Mouse (Mus musculus) thymus, adult 2 months (tissue): ENCODE measurements around the gene Cdh5. TPM values are rescaled to one million over a fixed set of nuclear protein-coding genes. Genes with fewer than 3 reads are reported as not detected.

ENCODE experiments used
- DNase-seq: peaks from one replicate; pipeline ENCODE4 v3.0.0; 2021
- H3K27ac ChIP-seq: fragments of 200-500 bp; 2 replicates; pipeline ENCODE4 v1.5.1; 2012; ENCODE audit warnings: low read length, control low read depth; ENCODE audit not compliant: control insufficient read depth, insufficient read depth
- H3K27me3 ChIP-seq: fragments of 200-500 bp; 2 replicates; pipeline ENCODE4 v1.6.1; 2012; ENCODE audit warnings: mild to moderate bottlenecking, low read length, moderate library complexity, mixed read lengths; ENCODE audit not compliant: control insufficient read depth, insufficient read depth
- H3K36me3 ChIP-seq: fragments of 200-500 bp; 2 replicates; pipeline ENCODE4 v1.6.1; 2012; ENCODE audit warnings: mild to moderate bottlenecking, low read length, moderate library complexity; ENCODE audit not compliant: control insufficient read depth, insufficient read depth
- H3K4me1 ChIP-seq: fragments of 200-500 bp; replicated peaks from 2 replicates; pipeline ENCODE4 v1.6.1; 2012; ENCODE audit warnings: low read length; ENCODE audit not compliant: control insufficient read depth, insufficient read depth
- H3K4me3 ChIP-seq: fragments of 200-500 bp; 2 replicates; pipeline ENCODE4 v1.5.1; 2012; ENCODE audit warnings: mild to moderate bottlenecking, low read length, control low read depth, moderate library complexity; ENCODE audit not compliant: control insufficient read depth, insufficient read depth
- CTCF ChIP-seq: fragments of 200-500 bp; IDR thresholded peaks from 2 replicates; pipeline ENCODE4 v1.5.1; 2012; ENCODE audit warnings: mild to moderate bottlenecking, control low read depth, low read length, moderate library complexity, borderline replicate concordance; ENCODE audit not compliant: control insufficient read depth, poor library complexity, insufficient read depth; ENCODE audit errors: extremely low read depth
- POLR2A ChIP-seq: fragments of 200-500 bp; IDR thresholded peaks from 2 replicates; pipeline ENCODE4 v1.6.1; 2012; ENCODE audit warnings: mild to moderate bottlenecking, low read length, control low read depth, moderate library complexity; ENCODE audit not compliant: control insufficient read depth, poor library complexity, insufficient read depth; ENCODE audit errors: extremely low read depth
- WGBS: fragments of 180-500 bp; shearing (Covaris S2); methylation state at CpG from one replicate; pipeline ENCODE4 v1.1.7; 2018; 5-methylcytosine and 5-hydroxymethylcytosine counted together
- polyA plus RNA-seq: library from polyadenylated mRNA; depleted of rRNA; stranded (reverse); fragments of >200 nt; gene quantifications from 2 replicates; pipeline ENCODE4 v1.2.3, GENCODE M21; 2012

The Cdh5 gene
- polyA plus RNA-seq, 1 experiment = 17.4 TPM

- no peak for TF ChIP-seq CTCF
- TF ChIP-seq POLR2A = no peak
- Histone ChIP-seq H3K4me1 (no peaks in the 10 kb centered on the region), H3K4me3 (no peak overlapping the region), H3K36me3 (no peaks in the 10 kb centered on the region), H3K27ac (no peak overlapping the region), H3K27me3 (no peaks in the 10 kb centered on the region)
- 29% methylated on average over 3 of the region's 3 CpGs for WGBS
- DNase-seq = no peak
Measured at GRCm38 (mm10) chr8:104136277-104136676, 34.9 kb downstream of the Cdh5 start.

GRCm38 (mm10) chr8:104137636-104138035, 36.2 kb downstream of the Cdh5 start:
- TF ChIP-seq POLR2A (no peak), CTCF (no peak)
- H3K27me3 ChIP-seq = no peaks in the 10 kb centered on the region
- 90% methylated on average over 5 of the region's 5 CpGs for WGBS
- no peak overlapping the region for H3K4me3 ChIP-seq
- no peak for DNase-seq
- H3K36me3 ChIP-seq = no peaks in the 10 kb centered on the region
- H3K27ac ChIP-seq = no peak overlapping the region
- H3K4me1 ChIP-seq = no peaks in the 10 kb centered on the region

GRCm38 (mm10) chr8:104140611-104141010, 39.2 kb downstream of the Cdh5 start:
- DNase-seq = no peak
- Histone ChIP-seq H3K27me3 (no peaks in the 10 kb centered on the region), H3K4me1 (no peaks in the 10 kb centered on the region), H3K36me3 (no peaks in the 10 kb centered on the region), H3K4me3 (no peak overlapping the region), H3K27ac (no peak overlapping the region)
- TF ChIP-seq POLR2A = no peak
- TF ChIP-seq CTCF = no peak
- WGBS = 91% methylated on average over 13 of the region's 13 CpGs

DNA sequence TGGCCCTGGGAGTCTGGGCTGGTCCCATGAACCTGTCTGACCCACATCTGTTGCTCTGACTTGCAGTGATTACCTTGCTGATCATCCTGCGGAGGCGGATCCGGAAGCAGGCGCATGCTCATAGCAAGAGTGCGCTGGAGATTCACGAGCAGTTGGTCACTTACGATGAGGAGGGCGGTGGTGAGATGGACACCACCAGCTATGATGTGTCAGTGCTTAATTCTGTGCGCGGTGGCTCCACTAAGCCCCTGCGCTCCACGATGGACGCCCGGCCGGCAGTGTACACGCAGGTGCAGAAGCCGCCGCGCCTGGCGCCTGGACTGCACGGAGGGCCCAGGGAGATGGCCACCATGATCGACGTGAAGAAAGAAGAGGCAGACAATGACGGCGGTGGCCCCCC, 41.0 kb downstream of the Cdh5 start:
- no peaks in the 10 kb centered on the region for H3K4me1 ChIP-seq
- H3K4me3 ChIP-seq = no peak overlapping the region
- no peak for DNase-seq
- TF ChIP-seq CTCF = no peak
- TF ChIP-seq POLR2A = no peak
- no peaks in the 10 kb centered on the region for H3K36me3 ChIP-seq
- 97% methylated on average over 25 of the region's 25 CpGs for WGBS
- H3K27ac ChIP-seq = no peak overlapping the region
- no peaks in the 10 kb centered on the region for H3K27me3 ChIP-seq

DNA sequence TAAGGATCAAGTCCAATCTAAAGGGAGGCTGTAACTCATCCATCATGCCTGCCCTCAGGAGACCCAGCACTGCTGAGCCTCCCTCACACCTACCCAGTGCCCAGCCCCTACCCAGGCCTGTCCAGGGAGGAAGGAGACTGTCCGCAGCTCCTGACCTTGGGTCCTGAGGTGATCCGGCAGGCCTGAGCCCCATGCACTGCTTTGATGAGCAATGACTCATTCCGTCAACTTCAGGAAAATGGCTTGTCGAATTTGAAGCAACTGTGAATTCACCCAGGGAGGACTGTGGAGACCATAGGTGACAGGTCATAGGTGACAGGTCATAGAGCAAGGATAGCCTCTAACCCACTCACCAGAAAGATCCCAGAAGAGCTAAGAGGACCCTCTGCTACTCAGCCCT, 42.0 kb downstream of the Cdh5 start:
- H3K27me3 ChIP-seq = no peaks in the 10 kb centered on the region
- no peaks in the 10 kb centered on the region for H3K36me3 ChIP-seq
- no peak overlapping the region for H3K4me3 ChIP-seq
- 88% methylated on average over 4 of the region's 4 CpGs for WGBS
- no peak for DNase-seq
- TF ChIP-seq CTCF = no peak
- no peak for TF ChIP-seq POLR2A
- no peaks in the 10 kb centered on the region for H3K4me1 ChIP-seq
- H3K27ac ChIP-seq = no peak overlapping the region

- DNase-seq = no peak
- TF ChIP-seq CTCF (no peak), POLR2A (no peak)
- no peaks in the 10 kb centered on the region for H3K27me3 ChIP-seq
- WGBS = 79% methylated on average over 13 of the region's 13 CpGs
- no peaks in the 10 kb centered on the region for H3K36me3 ChIP-seq
- H3K4me1 ChIP-seq = no peaks in the 10 kb centered on the region
- no peak overlapping the region for H3K4me3 ChIP-seq
- no peak overlapping the region for H3K27ac ChIP-seq
Measured at GRCm38 (mm10) chr8:104144434-104145216, 43.2 kb downstream of the Cdh5 start.
